Mouse (Mus musculus) cerebellum, adult 2 months (tissue): ENCODE data around the gene Mutyh. TPM values are rescaled to one million over a fixed set of nuclear protein-coding genes. Genes with fewer than 3 reads are reported as not detected.

Experiments used
- DNase-seq, 2 experiments: peaks; one replicate each; pipeline ENCODE4 v3.0.0; 2021
- H3K27ac ChIP-seq: fragments of 200-500 bp; 2 replicates; pipeline ENCODE4 v1.5.1; 2012; ENCODE audit warnings: low read length, control low read depth, inconsistent platforms; ENCODE audit not compliant: insufficient read depth
- H3K27me3 ChIP-seq: fragments of 200-500 bp; 2 replicates; pipeline ENCODE4 v1.6.1; 2012; ENCODE audit warnings: inconsistent platforms, mild to moderate bottlenecking, low read length, moderate library complexity; ENCODE audit not compliant: control insufficient read depth, insufficient read depth
- H3K4me1 ChIP-seq: fragments of 200-500 bp; 2 replicates; pipeline ENCODE4 v1.6.1; 2011; ENCODE audit warnings: low read length; ENCODE audit not compliant: control insufficient read depth, insufficient read depth
- H3K4me3 ChIP-seq: fragments of 200-500 bp; replicated peaks from 2 replicates; pipeline ENCODE3; 2011; ENCODE audit warnings: mild to moderate bottlenecking, low read depth, low read length, control low read depth; ENCODE audit not compliant: insufficient read depth
- CTCF ChIP-seq: fragments of 200-500 bp; IDR thresholded peaks from 2 replicates; pipeline ENCODE4 v1.5.1; 2011; ENCODE audit warnings: low read depth, mild to moderate bottlenecking, control low read depth, low read length, moderate library complexity, borderline replicate concordance; ENCODE audit not compliant: insufficient read depth
- POLR2A ChIP-seq: fragments of 200-500 bp; IDR thresholded peaks from 2 replicates; pipeline ENCODE4 v1.6.1; 2011; ENCODE audit warnings: low read length, control low read depth, borderline replicate concordance; ENCODE audit not compliant: insufficient read depth
- WGBS: fragments of 180-500 bp; shearing (Covaris S2); methylation state at CpG from one replicate; pipeline ENCODE4 v1.1.7; 2018; 5-methylcytosine and 5-hydroxymethylcytosine counted together
- polyA plus RNA-seq: library from polyadenylated mRNA; depleted of rRNA; stranded (reverse); fragments of >200 nt; gene quantifications from 2 replicates; pipeline ENCODE4 v1.2.3, GENCODE M21; 2012

Gene Mutyh
- polyA plus RNA-seq, 1 experiment: 10.0 TPM

DNA sequence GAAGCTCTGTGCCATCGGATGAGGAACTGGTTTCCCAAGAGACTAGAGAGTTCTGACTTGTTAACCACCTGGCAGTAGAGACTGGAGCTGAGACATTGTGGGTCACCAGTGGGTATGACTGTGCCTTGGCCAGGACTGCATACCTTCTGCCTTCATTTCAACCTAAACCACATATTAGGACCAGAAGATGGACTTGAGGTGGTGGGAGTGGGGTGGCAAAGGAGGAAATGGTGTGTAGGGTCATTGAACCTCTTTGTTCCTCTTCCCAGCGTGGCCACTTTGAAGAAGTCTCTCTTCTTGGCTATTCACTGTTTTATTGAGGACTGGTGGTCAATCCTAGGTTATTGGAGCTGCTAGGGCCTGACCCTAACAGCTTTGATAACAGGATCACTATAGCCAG, 26.2 kb upstream of the Mutyh start:
- 28% methylated on average over 2 of the region's 2 CpGs for WGBS
- no peak for TF ChIP-seq CTCF
- no peak for TF ChIP-seq POLR2A
- H3K27ac ChIP-seq: no peak overlapping the region; the same call in 1 of the 2 replicates

GRCm38 (mm10) chr4:116782171-116782570, 25.4 kb upstream of the Mutyh start:
- Histone ChIP-seq H3K4me1 (no peaks in the 10 kb centered on the region), H3K27me3 (no peaks in the 10 kb centered on the region; the same call in 1 of the 2 replicates), H3K27ac (no peak overlapping the region), H3K4me3 (no peak overlapping the region)
- 34% methylated on average over 8 of the region's 8 CpGs for whole genome bisulfite sequencing
- peak in 1 of 2 experiments; percentile 26 for DNase-seq
- TF ChIP-seq POLR2A (no peak), CTCF (no peak)

More for the DNA sequence above, 26.2 kb upstream of the Mutyh start:
- Histone ChIP-seq H3K4me1 (no peaks in the 10 kb centered on the region), H3K27me3 (no peaks in the 10 kb centered on the region; the same call in 1 of the 2 replicates), H3K4me3 (no peak overlapping the region)
- no peak for DNase-seq

GRCm38 (mm10) chr4:116786587-116786986, 20.9 kb upstream of the Mutyh start:
- Histone ChIP-seq H3K27ac (no peak overlapping the region), H3K27me3 (no peaks in the 10 kb centered on the region; the same call in 1 of the 2 replicates), H3K4me1 (no peaks in the 10 kb centered on the region; the same call in 1 of the 2 replicates), H3K4me3 (no peak overlapping the region)
- TF ChIP-seq CTCF (no peak), POLR2A (no peak)
- no peak for DNase-seq
- 100% methylated on average over 1 of the region's 1 CpGs for WGBS

DNA sequence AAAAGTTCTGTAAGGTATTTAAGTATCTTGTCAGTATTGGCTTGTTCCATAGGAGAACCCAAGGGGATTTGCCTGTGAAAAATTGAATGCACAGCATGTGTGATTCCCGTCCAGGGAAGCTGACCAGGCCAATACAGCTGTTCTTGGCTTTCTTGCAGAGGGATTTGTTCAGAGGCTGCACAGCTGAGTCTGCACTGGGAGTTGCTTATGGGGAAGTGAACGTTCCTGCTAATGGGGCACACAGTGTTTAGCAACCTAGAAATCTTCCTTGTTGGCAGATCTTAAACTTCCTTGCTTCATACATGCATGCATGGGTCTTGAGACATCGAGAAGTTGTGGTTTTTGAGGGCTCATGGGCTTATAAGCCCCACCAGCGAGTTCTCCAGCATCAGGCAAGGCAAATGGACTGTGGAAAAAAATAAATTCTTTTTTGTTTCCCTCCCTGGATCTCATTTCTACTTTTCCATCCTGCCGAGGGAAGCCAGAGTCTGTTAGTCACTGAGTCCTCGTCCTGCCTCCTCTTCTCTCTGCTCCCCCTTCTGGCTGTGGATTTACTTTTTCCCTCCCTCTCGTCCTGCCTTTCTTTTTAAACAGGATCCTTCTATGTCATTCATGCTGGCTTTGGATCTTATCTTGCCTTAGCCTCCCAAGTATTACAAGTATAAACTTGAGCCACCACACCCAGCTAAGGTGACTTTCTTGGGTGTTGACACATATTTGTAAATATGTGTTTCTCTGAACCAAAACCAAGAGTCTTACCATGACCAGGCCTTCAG, 19.4 kb upstream of the Mutyh start:
- H3K4me3 ChIP-seq: no peak overlapping the region
- WGBS: 46% methylated on average over 7 of the region's 7 CpGs
- H3K4me1 ChIP-seq: no peaks in the 10 kb centered on the region; the same call in 1 of the 2 replicates
- DNase-seq: no peak
- H3K27me3 ChIP-seq: no peaks in the 10 kb centered on the region
- no peak overlapping the region for H3K27ac ChIP-seq
- TF ChIP-seq CTCF: no peak
- TF ChIP-seq POLR2A: no peak

DNA sequence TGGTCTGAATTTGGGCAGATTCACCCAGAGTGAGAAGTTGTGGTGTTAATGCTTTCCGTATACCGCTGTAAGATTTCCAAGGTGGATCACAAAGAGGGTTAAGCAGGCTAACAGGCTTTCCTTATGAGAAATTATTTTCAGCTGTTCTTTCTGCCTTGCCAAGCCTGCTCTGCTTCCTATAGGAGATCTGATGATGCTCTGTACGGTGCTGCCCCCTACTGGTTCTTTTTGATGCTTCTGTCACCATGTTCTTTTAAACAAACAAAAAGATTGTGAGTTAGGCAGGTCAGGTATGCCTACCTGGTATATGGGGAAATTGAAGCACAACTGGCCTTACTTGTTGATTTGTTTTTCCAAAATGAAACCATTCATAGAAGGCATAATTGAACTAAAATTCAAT, 18.6 kb upstream of the Mutyh start:
- H3K27me3 ChIP-seq: no peaks in the 10 kb centered on the region
- H3K4me1 ChIP-seq: no peaks in the 10 kb centered on the region; the same call in 1 of the 2 replicates
- WGBS: 9% methylated on average over 3 of the region's 3 CpGs
- DNase-seq: peak; percentile 74 to 82
- H3K4me3 ChIP-seq: no peak overlapping the region
- peak; percentile 67 for TF ChIP-seq CTCF
- TF ChIP-seq POLR2A: no peak
- H3K27ac ChIP-seq: no peak overlapping the region

DNA sequence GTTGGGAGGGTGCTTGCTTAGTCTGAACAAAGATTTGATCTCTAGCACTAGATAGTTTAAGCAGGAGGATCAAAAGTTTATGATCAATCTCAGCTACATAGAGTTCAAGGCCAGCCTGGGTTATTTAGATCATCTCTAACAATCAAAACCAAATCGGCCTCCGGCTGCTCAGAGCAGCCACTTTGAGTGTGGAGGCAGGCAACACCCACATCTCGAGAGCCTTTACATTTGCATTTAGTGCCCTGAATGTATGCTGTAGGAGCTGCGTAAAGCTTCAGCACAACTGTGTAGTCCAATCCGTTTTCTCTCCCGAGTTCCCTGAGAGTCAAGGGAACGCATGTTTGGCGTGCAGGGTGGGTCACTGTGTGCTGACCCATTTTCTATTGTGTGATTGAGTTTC, 15.1 kb upstream of the Mutyh start:
- Histone ChIP-seq H3K27ac (no peak overlapping the region), H3K4me1 (no peaks in the 10 kb centered on the region; the same call in 1 of the 2 replicates), H3K27me3 (no peaks in the 10 kb centered on the region), H3K4me3 (no peak overlapping the region)
- 89% methylated on average over 8 of the region's 8 CpGs for WGBS
- TF ChIP-seq CTCF: no peak
- TF ChIP-seq POLR2A: no peak
- no peak for DNase-seq

DNA sequence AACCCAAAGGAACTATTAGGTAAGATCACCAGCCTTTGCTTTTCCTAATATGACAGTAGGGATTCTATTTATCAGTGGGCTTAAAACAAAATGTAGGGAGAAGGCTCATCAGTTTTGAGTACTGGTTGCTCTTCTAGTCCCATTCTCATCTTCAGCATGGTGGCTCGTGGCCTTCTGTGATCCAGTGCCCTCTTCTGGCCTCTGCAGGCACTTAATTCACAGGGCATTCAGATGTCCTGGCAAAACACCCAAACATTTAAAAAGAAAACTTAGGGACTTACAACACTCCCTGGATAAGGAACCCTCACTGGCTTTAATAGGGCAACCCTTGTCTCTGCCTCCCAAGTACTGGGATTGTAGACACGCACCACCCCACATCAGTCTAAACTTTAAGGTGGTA, 13.2 kb upstream of the Mutyh start:
- DNase-seq: no peak
- 73% methylated on average over 2 of the region's 2 CpGs for WGBS

More for the DNA sequence above, 13.2 kb upstream of the Mutyh start:
- H3K27me3 ChIP-seq: no peaks in the 10 kb centered on the region
- no peaks in the 10 kb centered on the region for H3K4me1 ChIP-seq
- no peak overlapping the region for H3K27ac ChIP-seq
- H3K4me3 ChIP-seq: no peak overlapping the region
- TF ChIP-seq POLR2A: no peak
- no peak for TF ChIP-seq CTCF
